20 mouse cellular contexts compared by ENCODE assay signal in the genomic region with DNA sequence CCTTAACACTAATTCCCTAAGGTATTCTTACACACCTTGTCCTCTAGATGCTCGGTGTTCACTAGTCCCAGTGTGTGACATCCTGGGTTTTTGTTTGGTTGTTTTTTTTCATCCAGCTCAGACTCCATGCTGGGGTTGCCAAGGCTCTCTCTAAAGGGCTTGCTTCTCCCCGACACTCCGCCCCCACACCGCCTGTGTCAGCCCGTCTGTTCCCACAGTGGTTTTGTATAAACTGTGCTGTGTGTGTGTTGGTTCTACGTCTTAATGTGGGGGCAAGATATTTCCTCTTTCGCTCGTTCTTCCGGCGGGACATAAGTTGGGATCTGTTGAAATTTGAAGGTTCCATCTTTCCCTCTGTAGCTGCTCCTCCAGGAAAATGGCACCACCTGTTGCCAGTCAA. TPM values are rescaled to one million over a fixed set of nuclear protein-coding genes. Genes with fewer than 3 reads are reported as not detected.
DNase-seq lines count a peak whose midpoint lies in the region; ATAC-seq and TF ChIP-seq lines count a peak whose summit lies in the region.
"Had no signal": no experiment of that assay in that cellular context is flagged by ENCODE, and none has a peak within 500 bp of the region (broad histone marks: within the 10 kb centered on the region; RNA-seq: fewer than 3 reads in every experiment).

No protein-coding gene starts in this region.

- TF ChIP-seq CTCF in forebrain, postnatal 0 days (IDR thresholded peaks at IDR 0.05; ENCODE audit: low read depth), result no peak

- no peaks in the 10 kb centered on the region for H3K36me3 ChIP-seq in liver, embryonic 15.5 days (replicated peaks)
- H3K36me3 ChIP-seq in forebrain, postnatal 0 days (ENCODE audit: insufficient read depth), result no peaks in the 10 kb centered on the region
- no peaks in the 10 kb centered on the region for H3K36me3 ChIP-seq in kidney, embryonic 15.5 days
- H3K36me3 ChIP-seq: forebrain, embryonic 12.5 days; heart, embryonic 13.5 days; hindbrain, embryonic 10.5 days had no signal

- WGBS in liver, embryonic 15.5 days (ENCODE audit: insufficient replicate concordance), result 67% methylated on average over 10 of the region's 10 CpGs
- 84% methylated on average over 10 of the region's 10 CpGs for WGBS in forebrain, postnatal 0 days
- 86% methylated on average over 10 of the region's 10 CpGs for WGBS in kidney, embryonic 15.5 days

- H3K27me3 ChIP-seq in liver, embryonic 15.5 days, result no peaks in the 10 kb centered on the region
- no peaks in the 10 kb centered on the region for H3K27me3 ChIP-seq in forebrain, postnatal 0 days (ENCODE audit: insufficient read depth, low read length)
- H3K27me3 ChIP-seq in kidney, embryonic 15.5 days, result no peaks in the 10 kb centered on the region
- H3K27me3 ChIP-seq: forebrain, embryonic 12.5 days had no signal

- no peak for DNase-seq in liver
- peak; percentile 27 to 62 for DNase-seq in frontal cortex, postnatal 25 days (ENCODE audit: low spot score in 2 of 2)
- peak; percentile 37 to 63 for DNase-seq in layer of hippocampus, postnatal 25 days (ENCODE audit: extremely low spot score in 1 of 2, low spot score in 1 of 2)
- DNase-seq in right cerebral cortex, postnatal 10 days (ENCODE audit: low spot score in 2 of 2), result peak; percentile 66 to 78
- DNase-seq in forebrain, postnatal 0 days, result no peak
- no peak for DNase-seq in gastrocnemius, postnatal 10 days
- DNase-seq: adrenal gland, postnatal 36 days; B cell, adult 2 months; kidney, postnatal 14 days; retina, postnatal 1 day; thymus, postnatal 14 days had no signal

- 0 out of 2 replicates have a peak, but pooled peaks cover 3% of the 10 kb centered on the region for H3K4me1 ChIP-seq in liver, embryonic 15.5 days (replicated peaks)
- no peaks in the 10 kb centered on the region for H3K4me1 ChIP-seq in forebrain, postnatal 0 days (ENCODE audit: insufficient read depth)
- no peaks in the 10 kb centered on the region for H3K4me1 ChIP-seq in kidney, embryonic 15.5 days
- H3K4me1 ChIP-seq: forebrain, embryonic 12.5 days; hindbrain, embryonic 10.5 days had no signal

- H3K9me3 ChIP-seq in liver, embryonic 15.5 days (replicated peaks), result no peaks in the 10 kb centered on the region
- H3K9me3 ChIP-seq in forebrain, postnatal 0 days (ENCODE audit: low read length), result no peaks in the 10 kb centered on the region
- no peaks in the 10 kb centered on the region for H3K9me3 ChIP-seq in kidney, embryonic 15.5 days (replicated peaks)
- H3K9me3 ChIP-seq: forebrain, embryonic 12.5 days; heart, embryonic 13.5 days; hindbrain, embryonic 10.5 days had no signal

- ATAC-seq in liver, embryonic 15.5 days (ENCODE audit: insufficient read depth), result no peak
- ATAC-seq in forebrain, postnatal 0 days, result no peak
- no peak for ATAC-seq in kidney, embryonic 15.5 days (replicated peaks; ENCODE audit: low FRiP score)

- no peak overlapping the region for H3K4me2 ChIP-seq in liver, embryonic 15.5 days
- H3K4me2 ChIP-seq in forebrain, postnatal 0 days (ENCODE audit: low read depth), result no peak overlapping the region
- H3K4me2 ChIP-seq in kidney, embryonic 15.5 days, result no peak overlapping the region
- H3K4me2 ChIP-seq: forebrain, embryonic 12.5 days; heart, embryonic 13.5 days had no signal

- no peak overlapping the region for H3K4me3 ChIP-seq in liver, embryonic 15.5 days (replicated peaks)
- H3K4me3 ChIP-seq in forebrain, postnatal 0 days (ENCODE audit: low read depth, low read length), result no peak overlapping the region
- no peak overlapping the region for H3K4me3 ChIP-seq in kidney, embryonic 15.5 days (replicated peaks)
- H3K4me3 ChIP-seq: forebrain, embryonic 12.5 days; heart, embryonic 13.5 days; hindbrain, embryonic 10.5 days had no signal

- peak overlapping the region; percentile 76 for H3K27ac ChIP-seq in liver, embryonic 15.5 days (replicated peaks)
- H3K27ac ChIP-seq in forebrain, postnatal 0 days (ENCODE audit: low read depth, low read length), result no peak overlapping the region
- H3K27ac ChIP-seq in kidney, embryonic 15.5 days, result no peak overlapping the region
- H3K27ac ChIP-seq: forebrain, embryonic 12.5 days; heart, embryonic 13.5 days; hindbrain, embryonic 10.5 days had no signal

- no peak overlapping the region for H3K9ac ChIP-seq in liver, embryonic 15.5 days
- no peak overlapping the region for H3K9ac ChIP-seq in forebrain, postnatal 0 days
- H3K9ac ChIP-seq in kidney, embryonic 15.5 days, result no peak overlapping the region
- H3K9ac ChIP-seq: forebrain, embryonic 12.5 days; heart, embryonic 13.5 days had no signal

RNA-seq across cellular contexts. Expression of a gene that starts 11.7 kb away (rescaled TPM):
- 81.5 and 93.1 TPM in 2 replicates for polyA plus RNA-seq in liver, embryonic 15.5 days (2015; fragmentation: Nextera tagmentation; extraction: Ambion mirVana)
- under 1 TPM in 1 of 2 experiments, not detected in 1; 0.15 TPM for total RNA-seq in layer of hippocampus, postnatal 25 days (2021)
- 0.46 and 0.57 TPM in 2 replicates for total RNA-seq in forebrain, postnatal 0 days (2014; rRNA removed)
- 0.36 and 0.74 TPM in 2 replicates for polyA plus RNA-seq in forebrain, postnatal 0 days (2015; fragmentation: Nextera tagmentation; extraction: Ambion mirVana)
- not detected for total RNA-seq in gastrocnemius, postnatal 10 days (2021)
- 51.0 and 53.5 TPM in 2 replicates for polyA plus RNA-seq in kidney, embryonic 15.5 days (2015; fragmentation: Nextera tagmentation; extraction: Ambion mirVana)
- total RNA-seq: monocyte, adult 5-6 weeks had no signal

RNA-seq across cellular contexts. Expression of a gene that starts 30.9 kb away (rescaled TPM):
- polyA plus RNA-seq in liver, embryonic 15.5 days (2015; fragmentation: Nextera tagmentation; extraction: Ambion mirVana), result 26.7 and 31.2 TPM in 2 replicates
- total RNA-seq in layer of hippocampus, postnatal 25 days (2021), result not detected
- 0.31 TPM in 1 of 2 replicates, not detected in the other for total RNA-seq in forebrain, postnatal 0 days (2014; rRNA removed)
- polyA plus RNA-seq in forebrain, postnatal 0 days (2015; fragmentation: Nextera tagmentation; extraction: Ambion mirVana), result not detected in 2 replicates
- total RNA-seq in gastrocnemius, postnatal 10 days (2021), result not detected
- polyA plus RNA-seq in kidney, embryonic 15.5 days (2015; fragmentation: Nextera tagmentation; extraction: Ambion mirVana), result 0.27 and 0.66 TPM in 2 replicates
- total RNA-seq: monocyte, adult 5-6 weeks had no signal
- polyA plus RNA-seq: embryonic facial prominence, embryonic 14.5 days; forebrain, embryonic 12.5 days; hindbrain, embryonic 10.5 days; intestine, embryonic 14.5 days; neural tube, embryonic 14.5 days had no signal

RNA-seq across cellular contexts. Expression of a gene that starts 58.1 kb away (rescaled TPM):
- 2.5 and 2.7 TPM in 2 replicates for polyA plus RNA-seq in liver, embryonic 15.5 days (2015; fragmentation: Nextera tagmentation; extraction: Ambion mirVana)
- total RNA-seq in layer of hippocampus, postnatal 25 days (2021), result 1 to 10 TPM; 8.7 to 9.7 TPM
- total RNA-seq in forebrain, postnatal 0 days (2014; rRNA removed), result 8.2 and 12.7 TPM in 2 replicates
- polyA plus RNA-seq in forebrain, postnatal 0 days (2015; fragmentation: Nextera tagmentation; extraction: Ambion mirVana), result 3.3 and 5.2 TPM in 2 replicates
- total RNA-seq in gastrocnemius, postnatal 10 days (2021), result 10 to 100 TPM; 12.8 to 16.3 TPM
- polyA plus RNA-seq in kidney, embryonic 15.5 days (2015; fragmentation: Nextera tagmentation; extraction: Ambion mirVana), result 23.7 and 24.4 TPM in 2 replicates

Comparison
In these comparisons a context has a peak if more than half of its experiments do, and no peak if none do; other contexts are left out.
1. DNase-seq: peak in frontal cortex, postnatal 25 days (2 of 2), layer of hippocampus, postnatal 25 days (2 of 2) and right cerebral cortex, postnatal 10 days (2 of 2); none in liver (single experiment), forebrain, postnatal 0 days (single experiment) and gastrocnemius, postnatal 10 days (single experiment).